Mouse (Mus musculus) hindlimb bud, embryonic 11.5 days (tissue): ENCODE data around the gene Tfcp2.
"Not testable (repeated sequence)": the region's sequence is repeated elsewhere in the genome, so short reads cannot be mapped to it uniquely, and the experiment has no call there.

Source experiments
- DNase-seq: peaks from one replicate; pipeline ENCODE4 v3.0.0-alpha.2; 2012; ENCODE audit warnings: low read depth, low spot score; ENCODE audit errors: extremely low spot score

Gene Tfcp2

GRCm38 (mm10) chr15:100489263-100489662 lies 62.5 kb downstream of the Tfcp2 start:
- no peak for DNase-seq

- DNase-seq: not testable (repeated sequence)
These were observed 63.5 kb downstream of the Tfcp2 start for GRCm38 (mm10) chr15:100488297-100488696.

- no peak for DNase-seq
These were observed 64.8 kb downstream of the Tfcp2 start for GRCm38 (mm10) chr15:100487050-100487449.

- DNase-seq: no peak
These were observed 65.4 kb downstream of the Tfcp2 start for GRCm38 (mm10) chr15:100486450-100486849.

GRCm38 (mm10) chr15:100485576-100485975 lies 66.2 kb downstream of the Tfcp2 start:
- no peak for DNase-seq

GRCm38 (mm10) chr15:100478925-100479324 lies 72.9 kb downstream of the Tfcp2 start:
- DNase-seq: no peak

GRCm38 (mm10) chr15:100478351-100478750 lies 73.5 kb downstream of the Tfcp2 start:
- no peak for DNase-seq

- no peak for DNase-seq
These were observed 77.8 kb downstream of the Tfcp2 start for GRCm38 (mm10) chr15:100473926-100474503.

GRCm38 (mm10) chr15:100470037-100470436 lies 81.8 kb downstream of the Tfcp2 start:
- no peak for DNase-seq

- no peak for DNase-seq
These were observed 82.6 kb downstream of the Tfcp2 start for GRCm38 (mm10) chr15:100469189-100469545.

- no peak for DNase-seq
These were observed 83.3 kb downstream of the Tfcp2 start, which contains the start of gene Letmd1 for GRCm38 (mm10) chr15:100468295-100469188. Letmd1 (plus strand) TSS chr15:100469023.

- DNase-seq: no peak
These were observed 84.1 kb downstream of the Tfcp2 start for GRCm38 (mm10) chr15:100467738-100468137.

- DNase-seq: no peak
These were observed 86.4 kb downstream of the Tfcp2 start for GRCm38 (mm10) chr15:100465432-100465831.

GRCm38 (mm10) chr15:100463712-100464111 lies 88.1 kb downstream of the Tfcp2 start:
- no peak for DNase-seq

- DNase-seq: no peak
These were observed 89.7 kb downstream of the Tfcp2 start for GRCm38 (mm10) chr15:100462086-100462485.

- no peak for DNase-seq
These were observed 90.2 kb downstream of the Tfcp2 start for GRCm38 (mm10) chr15:100461646-100462045.

- DNase-seq: no peak
These were observed 90.9 kb downstream of the Tfcp2 start for GRCm38 (mm10) chr15:100460942-100461341.

GRCm38 (mm10) chr15:100458055-100458454 lies 93.8 kb downstream of the Tfcp2 start:
- no peak for DNase-seq

- DNase-seq: peak; percentile 79
These were observed 94.5 kb downstream of the Tfcp2 start for GRCm38 (mm10) chr15:100457340-100457739.

- no peak for DNase-seq
These were observed 95.3 kb downstream of the Tfcp2 start for GRCm38 (mm10) chr15:100456356-100456991.

- no peak for DNase-seq
These were observed 99.3 kb downstream of the Tfcp2 start for GRCm38 (mm10) chr15:100452486-100452885.

- DNase-seq: no peak
These were observed 100.6 kb downstream of the Tfcp2 start for GRCm38 (mm10) chr15:100451245-100451644.
